Mouse (Mus musculus) G1E (cell line): ENCODE data around the gene Gm5152. TPM values are rescaled to one million over a fixed set of nuclear protein-coding genes. Genes with fewer than 3 reads are reported as not detected.
"Not testable (repeated sequence)": the region's sequence is repeated elsewhere in the genome, so short reads cannot be mapped to it uniquely, and the experiment has no call there.

Experiments used
- ATAC-seq: 2 replicates; pipeline ENCODE4 v1.8.0; 2016; ENCODE audit warnings: mild to moderate bottlenecking; ENCODE audit not compliant: insufficient number of reproducible peaks, poor library complexity, low FRiP score, severe bottlenecking; ENCODE audit errors: extremely low read depth
- DNase-seq: peaks from one replicate; pipeline ENCODE4 v3.0.0; 2012; ENCODE audit warnings: low spot score
- H3K27me3 ChIP-seq: 2 replicates; pipeline ENCODE4 v1.6.1; 2012; ENCODE audit warnings: mild to moderate bottlenecking, low read length, inconsistent platforms; ENCODE audit not compliant: insufficient read depth
- H3K36me3 ChIP-seq: replicated peaks from 2 replicates; pipeline ENCODE3; 2012; ENCODE audit warnings: mild to moderate bottlenecking, inconsistent platforms
- H3K4me1 ChIP-seq: 2 replicates; pipeline ENCODE4 v1.6.1; 2012; ENCODE audit warnings: low read depth, low read length, inconsistent platforms, mixed read lengths; ENCODE audit not compliant: insufficient read depth
- H3K4me3 ChIP-seq: 2 replicates; pipeline ENCODE4 v1.5.1; 2012; ENCODE audit warnings: low read depth, mild to moderate bottlenecking, inconsistent platforms, low read length, moderate library complexity, mixed read lengths
- H3K9me3 ChIP-seq: replicated peaks from 2 replicates; pipeline ENCODE4 v1.6.1; 2012; ENCODE audit warnings: inconsistent platforms
- CTCF ChIP-seq: IDR thresholded peaks from 2 replicates; pipeline ENCODE4 v1.5.1; 2012; ENCODE audit warnings: low read depth, low read length, inconsistent platforms, mixed read lengths
- GATA1 ChIP-seq: IDR thresholded peaks from 2 replicates; pipeline ENCODE4 v1.6.1; 2012; ENCODE audit warnings: borderline replicate concordance, low read length, inconsistent platforms, mixed read lengths
- GATA2 ChIP-seq: IDR thresholded peaks from 2 replicates; pipeline ENCODE4 v1.6.1; 2012; ENCODE audit warnings: low read depth, low read length, inconsistent platforms, borderline replicate concordance
- POLR2AphosphoS5 ChIP-seq: IDR thresholded peaks from 2 replicates; pipeline ENCODE4 v1.6.1; 2012; ENCODE audit warnings: low read depth, low read length, inconsistent platforms; ENCODE audit not compliant: insufficient replicate concordance
- TAL1 ChIP-seq: conservative IDR thresholded peaks from 2 replicates; pipeline ENCODE4 v1.6.1; 2012; ENCODE audit warnings: low read depth, low read length, inconsistent platforms, mixed read lengths
- polyA plus RNA-seq: library from polyadenylated mRNA; stranded (reverse); fragments of >175 nt; gene quantifications from 2 replicates; pipeline ENCODE4 v1.2.3, GENCODE M21; 2012
- total RNA-seq, 2 experiments: library from RNA; stranded (forward) in 1 of 2; stranded (reverse) in 1 of 2; fragments of 200-1000 nt in 1 of 2; fragments of >200 nt in 1 of 2; fragmentation: Nextera tagmentation in 1 of 2; gene quantifications; 2 replicates each; pipeline ENCODE4 v1.2.3; 2014 to 2017

Gm5152 gene
- total RNA-seq (2014; fragmentation: Nextera tagmentation), result not detected in 2 replicates
- total RNA-seq (2017), result not detected in 2 replicates
- polyA plus RNA-seq, result not detected in 2 replicates

DNA sequence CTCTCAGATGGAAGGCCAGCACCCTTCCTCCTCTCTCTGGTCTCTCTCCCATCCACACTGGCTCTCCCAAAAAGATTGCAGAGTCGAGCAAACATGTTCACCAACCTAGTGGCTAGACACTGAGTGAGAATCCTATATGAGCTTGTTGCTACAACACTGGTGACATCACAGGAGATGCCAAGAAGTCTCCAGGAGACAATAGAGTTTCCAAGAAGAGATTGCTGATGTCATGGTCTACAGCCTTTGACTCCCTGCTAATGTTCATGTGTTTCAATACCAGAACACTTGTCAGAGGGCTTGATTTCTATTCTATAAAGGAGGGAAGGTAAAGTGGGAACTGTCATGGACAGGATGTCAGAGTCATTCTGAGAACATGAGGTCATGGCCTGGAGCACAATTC is at the start of gene Gm5152:
Gm5152 (minus strand) TSS at position 101 of the 400 bp plus-strand sequence.
- not testable (repeated sequence) for DNase-seq, H3K4me1 ChIP-seq, H3K27me3 ChIP-seq, H3K9me3 ChIP-seq, H3K4me3 ChIP-seq, ATAC-seq, H3K36me3 ChIP-seq

- DNase-seq, H3K36me3 ChIP-seq, H3K27me3 ChIP-seq, H3K4me3 ChIP-seq, H3K9me3 ChIP-seq, ATAC-seq, H3K4me1 ChIP-seq: not testable (repeated sequence)
These were observed 8.4 kb upstream of the Gm5152 start for GRCm38 (mm10) chr5:10254768-10255167.

GRCm38 (mm10) chr5:10245770-10246169 is 556 bp downstream of the Gm5152 start:
- ATAC-seq, H3K4me1 ChIP-seq, H3K27me3 ChIP-seq, H3K36me3 ChIP-seq, H3K4me3 ChIP-seq, DNase-seq, H3K9me3 ChIP-seq: not testable (repeated sequence)

- H3K27me3 ChIP-seq, ATAC-seq, H3K4me3 ChIP-seq, H3K4me1 ChIP-seq, DNase-seq, H3K36me3 ChIP-seq, H3K9me3 ChIP-seq: not testable (repeated sequence)
These were observed 5.9 kb downstream of the Gm5152 start for GRCm38 (mm10) chr5:10240436-10240835.

- no peak for ATAC-seq
- no peaks in the 10 kb centered on the region for H3K4me1 ChIP-seq
- no peaks in the 10 kb centered on the region for H3K27me3 ChIP-seq
- H3K9me3 ChIP-seq, result no peaks in the 10 kb centered on the region
- no peak overlapping the region for H3K4me3 ChIP-seq
- H3K36me3 ChIP-seq, result no peaks in the 10 kb centered on the region
- no peak for DNase-seq
- no peak for TF ChIP-seq GATA2
- no peak for TF ChIP-seq GATA1
- TF ChIP-seq POLR2AphosphoS5, result no peak
- TF ChIP-seq TAL1, result no peak
- TF ChIP-seq CTCF, result no peak
These were observed 26.0 kb downstream of the Gm5152 start for GRCm38 (mm10) chr5:10220317-10220716.

- no peak for TF ChIP-seq CTCF
- no peak for TF ChIP-seq GATA2
- no peak for TF ChIP-seq TAL1
- Histone ChIP-seq H3K9me3 (no peaks in the 10 kb centered on the region), H3K36me3 (no peaks in the 10 kb centered on the region), H3K4me1 (no peaks in the 10 kb centered on the region), H3K27me3 (no peaks in the 10 kb centered on the region), H3K4me3 (no peak overlapping the region)
- no peak for ATAC-seq
- DNase-seq, result no peak
These were observed 43.3 kb downstream of the Gm5152 start for GRCm38 (mm10) chr5:10203067-10203466.

GRCm38 (mm10) chr5:10196880-10197279 is 49.4 kb downstream of the Gm5152 start:
- no peak for TF ChIP-seq CTCF
- TF ChIP-seq TAL1, result no peak
- no peak for TF ChIP-seq GATA2
- no peak for TF ChIP-seq POLR2AphosphoS5
- TF ChIP-seq GATA1, result no peak
- DNase-seq (no peak), ATAC-seq (no peak)
- no peaks in the 10 kb centered on the region for H3K27me3 ChIP-seq
- H3K9me3 ChIP-seq, result no peaks in the 10 kb centered on the region
- no peaks in the 10 kb centered on the region for H3K4me1 ChIP-seq
- no peaks in the 10 kb centered on the region for H3K36me3 ChIP-seq
- no peak overlapping the region for H3K4me3 ChIP-seq
